Mouse (Mus musculus) adrenal gland, postnatal 10 days (tissue): ENCODE measurements at regions not wholly inside any gene's neighbourhood (a gene's known extent, or its start where the extent isn't known, plus 50 kb on each side); places are given as distances from the start of the nearest gene placed in this dataset.
"Not testable (repeated sequence)": the region's sequence is repeated elsewhere in the genome, so short reads cannot be mapped to it uniquely, and the experiment has no call there.

Source experiments
- DNase-seq: peaks from one replicate; pipeline ENCODE4 v3.0.0; 2021; ENCODE audit warnings: mixed read lengths

DNA sequence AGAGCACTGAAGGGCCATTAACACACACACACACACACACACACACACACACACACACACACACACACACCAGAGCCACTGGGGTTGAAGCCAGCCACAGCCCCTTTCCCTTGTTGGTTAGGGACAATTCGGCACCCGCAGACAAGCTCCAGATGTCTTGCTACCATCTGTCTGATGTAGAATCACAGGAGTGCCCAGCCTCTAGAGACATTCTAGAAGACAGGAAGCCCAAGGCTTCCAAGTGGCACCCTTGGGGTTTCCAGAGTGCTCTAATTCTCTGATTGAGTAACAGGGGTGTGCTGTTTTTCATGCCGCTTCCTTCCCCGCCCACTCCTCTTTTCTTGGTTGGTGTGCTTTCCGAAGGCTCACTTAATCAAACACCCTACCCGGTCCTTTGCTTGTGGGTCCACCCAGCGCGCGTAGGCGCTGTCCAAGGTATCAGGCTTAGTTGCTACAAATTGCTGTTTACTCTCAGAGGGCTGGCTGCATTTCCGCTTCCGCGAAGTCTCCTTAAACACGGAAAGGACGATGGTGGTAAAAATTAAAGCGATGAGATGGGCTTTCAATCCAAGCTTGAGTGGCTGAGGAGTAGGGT lies 59.5 kb upstream of the Zbtb18 start:
- peak; percentile 69 for DNase-seq

DNA sequence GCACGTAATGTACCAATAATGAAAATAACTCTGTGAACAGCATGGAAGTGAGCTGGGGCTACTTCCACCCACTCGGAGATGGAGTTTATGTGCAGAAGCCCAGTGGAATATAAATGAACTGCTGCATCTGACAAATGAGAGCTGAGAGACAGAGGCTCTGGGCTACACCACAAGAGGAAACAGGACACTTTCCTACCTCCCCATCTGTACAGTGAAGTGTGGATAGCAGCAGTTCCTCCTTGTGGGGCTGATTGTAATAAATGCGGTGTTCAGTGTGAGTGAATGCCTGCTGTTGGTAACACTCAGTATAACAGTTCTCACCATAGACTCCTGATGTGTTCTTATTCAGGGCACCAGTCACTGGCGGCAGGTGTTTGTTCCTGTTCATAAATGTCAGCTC lies 60.0 kb upstream of the Zbtb18 start:
- no peak for DNase-seq

DNA sequence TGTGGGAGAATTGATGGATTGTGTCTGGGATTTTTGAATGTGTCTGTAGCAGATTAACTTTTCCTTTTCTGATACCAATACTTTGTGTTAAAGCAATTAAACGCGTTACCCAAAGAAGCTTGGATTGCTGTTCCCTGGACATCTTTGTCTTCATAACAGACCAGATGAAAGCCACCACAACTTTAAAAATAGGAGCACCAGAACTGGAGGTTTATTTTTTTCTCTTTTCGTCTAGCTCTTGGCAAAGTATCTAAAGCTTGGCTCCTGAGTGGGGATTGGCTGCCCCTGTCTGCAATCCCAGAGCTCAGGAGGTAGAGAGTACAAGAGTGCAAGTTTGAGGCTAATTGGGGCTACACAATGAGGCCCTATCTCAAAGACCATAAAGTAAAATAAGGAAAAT lies 64.0 kb upstream of the Zbtb18 start:
- no peak for DNase-seq

DNA sequence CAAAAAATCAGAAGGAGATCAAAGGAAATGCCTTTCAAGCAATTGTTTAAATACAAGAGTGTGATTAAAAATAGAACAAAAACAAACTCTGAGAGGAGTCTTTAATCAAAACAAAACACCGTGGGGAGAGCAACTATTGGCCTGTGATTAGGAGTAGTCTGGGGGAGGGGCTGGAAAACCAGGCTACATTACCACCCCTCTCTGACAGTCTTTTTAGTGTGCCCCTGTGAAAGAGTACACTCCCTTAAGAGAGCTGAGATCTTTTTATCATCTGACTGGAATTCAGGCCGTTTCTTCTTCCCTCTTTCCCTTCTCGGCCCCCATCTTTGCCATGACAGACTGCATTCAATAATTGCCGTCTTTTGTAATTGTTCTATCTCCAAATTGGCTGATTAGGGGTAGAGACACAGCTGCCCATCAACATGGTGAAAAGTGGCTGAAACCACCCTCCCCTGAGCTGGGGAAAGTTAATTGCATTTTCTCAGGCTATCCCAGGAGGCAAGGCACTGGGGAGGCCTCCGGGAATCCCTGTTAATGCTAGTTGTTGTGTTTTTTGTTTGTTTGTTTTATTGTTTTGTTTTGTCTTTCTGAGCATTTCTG lies 68.8 kb upstream of the Zbtb18 start:
- no peak for DNase-seq

DNA sequence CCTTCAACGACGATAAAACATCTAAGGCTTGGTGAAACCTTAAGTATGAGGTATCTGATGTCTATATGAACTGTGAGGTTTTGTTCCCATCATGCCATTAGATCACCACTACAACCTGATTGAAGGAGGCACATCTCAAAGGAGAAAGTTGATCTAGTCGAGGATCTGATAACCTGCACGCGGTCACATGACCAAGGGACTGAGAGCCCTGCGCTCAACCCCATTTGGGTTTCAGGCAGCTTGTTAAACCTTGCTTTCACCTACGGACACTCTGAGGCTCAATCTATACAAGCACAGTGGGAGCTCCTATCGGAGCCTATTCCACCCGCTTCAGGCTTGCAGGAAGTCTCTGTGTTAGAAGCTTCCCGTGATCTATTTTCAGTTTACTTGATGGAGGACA lies 70.1 kb upstream of the Zbtb18 start:
- no peak for DNase-seq

DNA sequence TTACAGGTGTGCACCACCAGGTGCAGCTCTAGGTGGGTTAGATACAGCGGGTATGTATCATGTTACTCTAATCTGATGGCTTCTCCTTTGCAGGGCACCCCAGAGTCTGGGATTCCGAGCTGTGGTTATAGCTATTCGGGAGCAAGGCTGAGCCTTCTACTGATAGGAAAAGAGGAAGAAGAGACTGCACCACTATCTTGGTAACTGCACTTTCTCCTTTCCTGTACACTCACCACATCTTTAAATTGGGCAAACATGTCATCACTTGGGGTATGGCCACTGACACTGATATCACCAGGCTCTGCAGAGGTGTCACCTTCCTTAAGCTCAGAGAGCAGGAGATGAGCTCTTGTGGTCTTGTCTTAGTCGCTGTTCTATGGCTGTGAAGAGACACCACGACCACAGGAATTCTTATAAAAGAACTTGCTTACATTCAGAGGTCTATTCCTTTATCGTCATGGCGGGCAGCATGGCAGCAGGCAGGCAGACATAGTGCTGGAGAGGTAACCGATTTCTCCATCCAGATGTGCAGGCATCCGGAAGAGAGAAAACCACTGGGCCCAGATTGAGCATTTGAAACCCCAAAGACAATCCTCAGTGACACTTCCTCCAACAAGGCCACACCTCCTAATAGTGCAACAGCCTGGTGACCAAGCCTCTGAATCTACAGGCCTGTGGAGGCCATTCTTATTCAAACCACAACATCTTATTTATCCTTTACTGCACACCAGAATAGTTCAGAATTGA lies 74.1 kb upstream of the Zbtb18 start:
- DNase-seq: no peak

DNA sequence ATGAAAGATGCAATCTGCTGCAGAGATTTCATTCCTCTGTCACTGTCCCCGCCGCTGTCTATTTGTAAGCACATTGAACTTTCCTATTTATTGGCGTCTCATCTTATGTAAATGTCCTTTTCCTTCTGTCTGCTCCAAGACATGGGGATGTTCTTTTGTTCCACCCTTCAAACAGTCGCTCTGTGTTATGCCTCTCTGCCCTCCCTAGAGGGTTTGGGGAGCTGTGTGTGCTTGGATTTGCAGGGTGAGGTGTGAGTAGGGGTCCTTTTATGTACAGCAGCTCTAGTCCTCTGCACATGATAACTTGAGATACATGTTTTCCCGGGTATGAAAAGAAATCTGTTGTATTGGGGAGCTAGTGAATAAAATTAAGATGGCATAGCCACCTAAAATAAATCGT lies 75.2 kb upstream of the Zbtb18 start:
- no peak for DNase-seq

DNA sequence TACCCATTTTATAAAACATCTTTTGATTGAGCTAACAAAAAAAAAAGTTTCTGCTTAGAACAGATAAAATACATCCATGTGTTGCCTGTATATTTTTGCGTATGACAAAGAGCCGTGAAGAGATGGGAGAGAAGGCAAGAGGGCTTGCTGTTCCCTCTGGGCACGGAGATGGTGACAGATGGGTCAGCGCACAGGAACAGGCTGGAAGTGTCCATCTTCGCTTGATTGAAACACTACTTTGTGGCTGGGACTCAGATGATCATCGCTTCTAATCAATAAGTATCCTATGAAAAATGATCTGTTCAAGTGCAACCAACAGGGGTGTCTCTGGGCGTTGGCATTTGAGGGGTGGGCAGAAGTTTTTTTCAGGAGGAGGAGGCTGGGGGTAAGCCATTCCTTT lies 75.7 kb upstream of the Zbtb18 start:
- DNase-seq: no peak

DNA sequence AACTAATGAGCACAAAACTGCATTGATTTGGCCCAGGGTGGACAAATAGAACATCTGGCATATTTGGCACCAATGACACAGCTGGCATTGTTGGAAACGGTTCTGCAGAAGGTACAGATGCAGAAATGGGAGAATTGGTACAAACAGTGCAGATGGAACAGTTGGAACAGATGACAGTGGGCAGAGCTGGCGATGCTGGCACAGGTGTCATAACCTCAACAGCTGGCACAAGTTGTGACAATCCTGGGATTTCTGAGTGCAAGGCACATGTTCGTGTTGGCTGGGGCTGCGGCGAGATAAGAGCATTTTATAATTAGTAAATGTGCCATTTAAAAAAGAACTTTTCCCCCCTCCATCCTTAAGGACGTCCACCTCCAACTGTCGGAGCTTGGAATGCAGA lies 77.8 kb upstream of the Zbtb18 start:
- DNase-seq: no peak

DNA sequence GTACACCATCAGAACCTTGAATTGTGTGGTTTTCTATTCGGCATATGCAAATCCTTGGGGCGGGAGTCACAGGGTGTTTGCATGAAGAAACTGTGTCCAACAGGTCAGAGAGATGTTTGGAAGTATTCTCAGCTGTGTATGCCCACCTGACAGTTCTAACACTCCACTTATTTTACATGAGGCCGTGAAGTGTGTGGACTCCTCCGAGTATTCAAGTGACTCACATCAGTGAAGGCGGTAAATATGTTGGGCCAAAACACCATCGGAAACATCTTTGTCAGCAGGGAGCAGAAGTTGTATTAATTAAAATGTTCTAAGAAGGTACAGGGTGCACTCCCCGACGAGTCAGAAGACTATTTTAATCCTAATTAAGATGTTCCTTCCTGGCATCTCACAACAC lies 79.8 kb upstream of the Zbtb18 start:
- no peak for DNase-seq

DNA sequence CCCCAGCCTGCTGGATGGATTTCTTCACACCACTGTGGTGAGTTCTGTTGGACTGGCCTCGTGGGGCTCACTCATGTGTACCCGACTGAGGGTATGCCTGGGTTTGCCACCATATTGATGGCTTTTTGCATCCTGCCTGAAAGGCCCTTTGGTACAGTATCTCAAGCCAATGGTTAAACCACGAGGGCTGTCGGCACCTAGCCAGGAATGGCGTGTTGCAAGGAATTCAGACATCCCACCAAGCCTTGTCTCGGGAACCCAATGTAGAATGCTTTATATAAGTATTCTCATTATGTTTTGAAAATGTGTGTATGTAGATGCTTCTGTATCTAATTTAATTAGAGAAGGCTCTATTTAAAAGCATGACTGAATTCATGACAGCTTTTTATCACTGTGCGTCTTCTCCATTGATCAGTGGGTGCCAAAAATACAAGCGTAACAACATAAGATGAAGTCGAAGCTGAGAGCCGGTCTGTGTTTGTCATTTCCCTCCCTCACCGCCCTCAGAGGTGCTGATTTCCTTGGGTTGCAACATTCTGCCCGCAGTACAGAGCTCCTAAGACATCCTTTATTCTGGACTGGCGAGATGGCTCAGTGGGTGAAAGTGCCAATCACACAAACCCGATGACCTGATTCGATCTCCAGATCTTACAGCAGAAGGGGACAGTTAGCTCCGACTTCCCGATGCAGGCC lies 90.5 kb upstream of the Akt3 start:
- DNase-seq: no peak

DNA sequence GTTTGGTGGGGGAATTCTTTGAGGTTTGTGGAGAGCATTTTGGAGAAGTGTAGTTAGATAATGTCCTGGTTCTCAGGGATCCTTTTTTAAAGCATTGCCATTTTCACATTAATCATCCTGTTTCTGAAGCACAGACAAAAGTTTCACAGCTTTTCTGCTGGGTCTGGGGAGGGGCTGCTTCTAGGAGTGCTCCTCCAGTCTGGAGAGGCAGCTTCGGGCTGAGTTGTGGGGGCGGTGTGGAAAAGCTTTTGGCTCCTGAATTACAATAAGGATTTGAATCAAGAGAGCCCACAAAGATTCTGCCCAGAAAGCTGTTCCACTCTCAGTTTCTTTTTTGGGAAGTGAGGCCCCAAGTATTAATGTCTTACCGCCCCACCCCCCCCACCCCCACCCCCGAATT lies 89.2 kb upstream of the Akt3 start:
- no peak for DNase-seq

DNA sequence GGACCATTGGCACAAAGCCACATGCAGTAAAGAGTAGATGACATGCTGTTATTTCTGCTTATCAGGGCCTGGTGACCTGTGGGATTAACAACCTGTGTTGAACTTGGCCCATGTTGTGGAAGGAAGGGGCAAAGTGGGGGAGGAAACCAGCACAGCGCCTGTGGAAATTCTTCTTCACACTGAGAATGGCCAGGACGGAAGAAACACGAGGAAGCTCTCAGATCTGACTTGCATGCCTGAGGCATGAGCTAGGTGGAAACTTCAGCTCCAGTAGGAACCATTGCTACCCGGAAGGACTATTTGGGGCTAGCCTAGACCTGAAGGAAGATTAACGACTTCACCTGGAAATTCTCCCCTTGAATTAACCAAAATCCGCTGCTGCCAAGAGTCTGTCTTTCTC lies 88.5 kb upstream of the Akt3 start:
- DNase-seq: no peak

DNA sequence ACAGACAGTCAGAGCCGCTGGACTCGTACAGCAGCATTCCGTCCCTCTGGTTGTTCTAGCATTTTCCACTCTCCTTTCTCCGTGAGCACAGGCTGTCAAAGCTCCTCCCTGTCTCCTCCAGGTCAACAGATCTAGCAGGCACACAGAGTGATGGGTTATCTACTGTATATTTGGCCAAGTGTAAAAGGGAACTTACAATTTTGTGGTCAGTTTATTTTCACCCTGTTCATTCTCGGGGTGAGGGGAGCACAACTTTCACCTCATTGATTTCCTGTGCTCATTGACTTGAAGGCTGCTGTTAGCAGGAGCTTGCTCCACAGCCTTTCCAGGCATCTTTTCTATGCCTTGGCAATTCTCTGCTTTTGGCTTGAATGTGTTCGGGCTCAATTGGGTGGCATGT lies 87.5 kb upstream of the Akt3 start:
- DNase-seq: no peak

DNA sequence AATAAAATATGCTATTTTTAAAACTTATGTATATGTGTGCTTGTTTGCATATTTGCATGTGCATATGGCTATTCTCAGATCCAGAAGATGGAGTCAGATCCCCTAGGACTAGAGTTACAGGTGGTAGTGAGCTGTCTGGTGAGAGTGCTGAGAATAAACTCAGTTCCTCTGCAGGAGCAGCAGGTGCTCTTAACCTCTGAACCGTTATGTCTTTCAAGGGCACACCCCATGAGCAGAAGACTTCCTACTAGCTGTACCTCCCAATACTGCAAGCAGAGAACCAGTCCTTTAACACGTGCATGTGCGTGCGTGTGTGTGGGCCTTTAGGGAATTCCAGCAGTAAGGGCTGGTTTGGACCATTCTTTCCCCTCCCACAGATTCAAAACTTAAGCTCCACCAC lies 85.9 kb upstream of the Akt3 start:
- no peak for DNase-seq

DNA sequence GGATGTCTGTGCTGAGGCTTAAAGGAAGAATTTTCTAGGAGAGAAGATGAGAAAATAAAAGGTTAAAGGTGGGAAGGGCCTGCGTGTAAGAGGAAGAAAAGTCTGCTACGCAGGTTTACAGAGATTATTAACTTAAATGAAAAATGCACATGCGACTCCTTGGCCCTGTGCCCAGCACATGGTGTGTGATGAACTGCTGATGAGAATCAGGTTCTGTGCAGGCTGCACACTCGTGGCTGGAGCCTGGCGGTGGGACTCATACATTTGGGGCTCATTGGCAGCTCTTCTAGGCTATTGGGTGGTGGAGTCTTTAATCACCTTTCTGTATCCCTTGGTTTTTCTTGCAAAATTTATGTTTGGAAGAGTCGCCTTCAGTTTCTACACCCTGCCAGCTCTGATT lies 85.1 kb upstream of the Akt3 start:
- no peak for DNase-seq

DNA sequence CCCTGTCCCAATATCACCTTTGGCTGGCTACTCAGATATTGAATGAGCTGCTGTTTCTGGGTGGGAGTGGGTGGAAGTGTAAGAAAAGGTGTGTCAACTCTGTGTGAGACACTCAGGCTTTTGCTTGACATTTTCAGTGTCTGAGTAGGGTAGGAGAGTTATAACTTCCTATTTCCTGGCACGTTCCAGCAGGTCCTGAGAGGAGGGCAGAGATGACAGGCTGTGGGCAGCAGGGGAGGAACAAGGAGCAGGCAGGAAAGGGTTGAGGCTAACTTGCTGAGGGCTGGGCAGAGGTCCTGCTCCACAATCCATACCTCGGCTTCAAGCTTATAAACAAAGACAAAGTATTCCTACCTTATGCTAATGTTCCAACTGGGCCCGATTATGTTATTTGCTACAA lies 82.2 kb upstream of the Akt3 start:
- DNase-seq: no peak

DNA sequence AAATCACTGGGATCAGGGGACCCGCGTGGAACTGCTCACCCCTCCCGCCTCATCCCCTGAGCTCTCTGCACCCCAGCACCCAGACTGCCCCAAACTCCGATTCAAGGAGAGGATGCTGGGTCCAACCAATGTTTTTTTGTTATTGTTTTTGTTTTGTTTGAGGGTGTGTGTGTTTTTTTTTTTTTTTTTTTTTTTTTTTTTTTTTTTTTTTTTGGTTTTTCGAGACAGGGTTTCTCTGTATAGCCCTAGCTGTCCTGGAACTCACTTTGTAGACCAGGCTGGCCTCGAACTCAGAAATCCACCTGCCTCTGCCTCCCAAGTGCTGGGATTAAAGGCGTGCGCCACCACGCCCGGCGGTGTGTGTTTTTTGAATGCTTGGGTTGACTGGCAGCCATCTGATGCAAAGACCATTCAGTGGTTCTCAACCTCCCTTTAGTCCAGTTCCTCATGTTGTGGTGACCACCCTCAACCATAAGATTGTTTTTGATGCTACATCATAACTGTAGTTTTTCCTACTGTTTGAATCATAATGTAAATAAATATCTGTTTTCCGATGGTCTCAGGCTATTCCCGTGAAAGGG lies 81.3 kb upstream of the Akt3 start:
- DNase-seq: not testable (repeated sequence)

DNA sequence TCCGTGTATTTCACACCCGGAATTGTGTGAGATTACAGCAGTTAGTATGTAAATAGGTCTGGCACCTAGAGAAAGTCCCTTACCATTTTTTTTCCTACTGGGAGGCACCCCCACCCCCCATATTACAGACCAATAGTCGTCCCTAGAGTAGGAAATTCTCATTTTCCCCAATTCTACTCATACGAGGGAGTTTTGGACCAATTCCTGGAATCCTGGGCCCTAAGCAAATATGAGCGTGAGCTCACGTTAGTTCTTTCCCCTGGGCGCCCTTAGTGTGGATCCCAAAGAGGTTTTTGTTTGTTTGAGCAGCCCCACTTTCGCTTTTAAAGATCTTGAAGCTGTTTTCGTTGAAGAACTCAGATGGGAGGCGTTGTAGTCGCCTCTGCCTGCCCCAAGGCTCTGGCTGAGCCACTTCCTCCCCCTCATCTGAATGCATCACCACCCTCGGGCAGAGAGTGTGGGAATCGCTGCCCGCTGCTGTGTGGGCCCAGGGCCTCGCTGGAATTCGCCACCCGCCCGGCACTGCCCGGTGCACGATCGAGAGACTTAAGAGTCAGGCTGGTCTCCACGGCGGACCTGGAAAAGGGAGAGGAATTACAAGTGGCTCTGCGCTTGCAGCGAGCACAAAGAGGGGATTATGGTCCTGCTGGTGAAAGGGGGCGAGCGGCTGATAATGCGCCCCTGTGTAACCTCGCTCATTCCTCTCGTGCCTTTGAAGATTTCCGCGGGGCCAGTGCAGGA lies 80.6 kb upstream of the Akt3 start:
- DNase-seq: peak; percentile 71

DNA sequence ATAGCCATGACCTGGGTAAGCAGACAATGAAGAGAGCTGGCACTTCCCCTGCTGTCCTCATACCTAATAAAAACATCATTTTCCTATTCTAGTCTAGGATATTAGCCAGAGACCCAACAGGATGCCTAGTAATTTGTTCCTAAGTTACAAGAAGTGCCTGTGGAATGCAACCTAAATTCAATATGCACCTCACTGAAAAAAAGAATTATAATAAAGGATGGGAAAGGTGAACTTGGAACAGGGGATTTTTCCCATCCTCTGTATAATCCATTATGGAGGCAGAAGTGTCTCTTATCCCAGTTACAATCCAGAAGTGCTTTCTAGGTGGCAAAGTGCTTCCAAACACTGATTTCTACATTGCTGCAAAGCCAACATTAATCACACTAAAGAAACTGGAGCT lies 79.8 kb upstream of the Akt3 start:
- DNase-seq: no peak

DNA sequence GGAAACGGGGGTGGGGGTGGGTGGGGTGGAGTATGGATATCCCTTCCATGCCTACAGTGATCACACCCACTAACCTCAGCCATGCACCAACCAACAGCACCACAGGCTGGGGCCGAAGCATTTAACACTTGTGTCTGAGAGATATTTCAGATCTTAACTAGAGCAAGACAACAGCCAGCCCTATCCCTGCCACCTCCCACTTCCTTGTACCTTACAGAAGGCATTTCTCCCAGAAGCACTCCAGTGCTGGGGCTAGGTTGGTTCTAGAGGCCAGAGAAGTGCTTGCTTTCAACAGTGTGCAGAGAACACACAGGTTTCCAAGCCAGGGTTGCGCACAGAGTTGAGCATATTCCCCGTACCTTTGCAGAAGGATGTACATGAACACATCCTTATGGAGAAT lies 79.1 kb upstream of the Akt3 start:
- DNase-seq: no peak

DNA sequence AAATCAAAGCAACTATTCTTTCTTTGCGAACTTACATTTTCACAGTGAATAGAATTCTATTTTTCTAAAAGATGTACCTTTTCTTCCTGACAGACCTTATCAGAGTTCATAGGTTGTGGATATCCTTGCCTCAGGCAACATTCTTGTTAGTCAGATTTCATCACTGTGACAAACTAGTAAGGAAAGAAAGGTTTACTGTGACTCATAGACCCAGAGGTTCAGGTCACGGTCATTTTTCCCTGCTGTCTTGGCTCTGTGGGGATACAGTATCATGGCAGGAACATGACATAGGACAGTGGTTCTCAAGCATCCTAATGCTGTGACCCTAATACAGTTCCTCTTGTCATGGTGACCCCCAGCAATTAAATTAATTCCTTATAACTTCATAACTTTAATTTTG lies 78.4 kb upstream of the Akt3 start:
- DNase-seq: no peak
